Mouse (Mus musculus) myocyte (in vitro differentiated cells): ENCODE measurements around the gene Smurf1. TPM values are rescaled to one million over a fixed set of nuclear protein-coding genes. Genes with fewer than 3 reads are reported as not detected.

ENCODE experiments used
- H3K27me3 ChIP-seq: one replicate; pipeline ENCODE4 v1.6.1; 2011; ENCODE audit not compliant: control insufficient read depth, insufficient read depth, insufficient read length
- H3K36me3 ChIP-seq: one replicate; pipeline ENCODE4 v1.6.1; 2011; ENCODE audit not compliant: control insufficient read depth, insufficient read depth
- H3K4me2 ChIP-seq: one replicate; pipeline ENCODE4 v1.6.1; 2011; ENCODE audit warnings: low read depth, control low read depth
- H3K4me3 ChIP-seq: one replicate; pipeline ENCODE4 v1.5.1; 2011; ENCODE audit warnings: mild to moderate bottlenecking, control low read depth, moderate library complexity
- H3K79me2 ChIP-seq: one replicate; pipeline ENCODE4 v1.6.1; 2011; ENCODE audit not compliant: control insufficient read depth, insufficient read depth
- H3ac ChIP-seq: one replicate; pipeline ENCODE4 v1.6.1; 2011; ENCODE audit not compliant: control insufficient read depth, insufficient read length
- CEBPB ChIP-seq: IDR thresholded peaks from 2 replicates; pipeline ENCODE4 v1.6.1; 2011; ENCODE audit warnings: mild to moderate bottlenecking, moderate library complexity; ENCODE audit not compliant: poor library complexity, insufficient read depth, severe bottlenecking
- E2F4 ChIP-seq: IDR thresholded peaks from one replicate; pipeline ENCODE4 v1.6.1; 2011; ENCODE audit warnings: mild to moderate bottlenecking, control low read depth, moderate library complexity; ENCODE audit not compliant: insufficient read depth
- MAX ChIP-seq: IDR thresholded peaks from one replicate; pipeline ENCODE4 v1.6.1; 2011; ENCODE audit warnings: low read depth, mild to moderate bottlenecking, control low read depth
- MYOD1 ChIP-seq, 3 experiments: IDR thresholded peaks; one replicate each; pipeline ENCODE4 v1.6.1; 2011; ENCODE audit warnings: control low read depth in 2 of 3, low read depth in 2 of 3, mild to moderate bottlenecking in 2 of 3, moderate library complexity in 1 of 3; ENCODE audit not compliant: insufficient read length in 2 of 3, control insufficient read depth in 1 of 3
- MYOG ChIP-seq, 3 experiments: IDR thresholded peaks; one replicate each; pipeline ENCODE4 v1.6.1; 2011; ENCODE audit warnings: control low read depth in 2 of 3, low read depth in 2 of 3, mild to moderate bottlenecking in 2 of 3; ENCODE audit not compliant: insufficient read length in 2 of 3, control insufficient read depth in 1 of 3, insufficient read depth in 1 of 3
- POLR2A ChIP-seq: IDR thresholded peaks from one replicate; pipeline ENCODE4 v1.6.1; 2011; ENCODE audit warnings: low read depth, mild to moderate bottlenecking, control low read depth, moderate library complexity; ENCODE audit not compliant: insufficient read length
- POLR2AphosphoS2 ChIP-seq: IDR thresholded peaks from one replicate; pipeline ENCODE4 v1.6.1; 2011; ENCODE audit warnings: low read depth, control low read depth; ENCODE audit not compliant: insufficient read length
- REST ChIP-seq: IDR thresholded peaks from one replicate; pipeline ENCODE4 v1.6.1; 2011; ENCODE audit warnings: mild to moderate bottlenecking, control low read depth, moderate library complexity; ENCODE audit not compliant: insufficient read depth, insufficient read length
- SRF ChIP-seq: IDR thresholded peaks from one replicate; pipeline ENCODE4 v1.6.1; 2011; ENCODE audit warnings: low read depth; ENCODE audit not compliant: control insufficient read depth, insufficient read length
- TCF12 ChIP-seq: IDR thresholded peaks from one replicate; pipeline ENCODE4 v1.6.1; 2011; ENCODE audit warnings: mild to moderate bottlenecking, control low read depth; ENCODE audit not compliant: poor library complexity, insufficient read depth, severe bottlenecking
- TCF3 ChIP-seq: IDR thresholded peaks from one replicate; pipeline ENCODE4 v1.6.1; 2011; ENCODE audit warnings: low read depth, control low read depth; ENCODE audit not compliant: insufficient read length
- USF1 ChIP-seq: IDR thresholded peaks from one replicate; pipeline ENCODE4 v1.6.1; 2011; ENCODE audit warnings: low read depth, mild to moderate bottlenecking, control low read depth, moderate library complexity
- polyA plus RNA-seq: library from polyadenylated mRNA; unstranded; fragments of >200 nt; fragmentation: generic; extraction: Trizol; gene quantifications from one replicate; pipeline ENCODE4 v1.2.1, GENCODE M21; 2012; ENCODE audit warnings: missing spikeins

Gene Smurf1
- polyA plus RNA-seq, 1 experiment = 32.9 TPM

- TF ChIP-seq CEBPB = no peak
- TF ChIP-seq TCF12 = no peak
- TF ChIP-seq TCF3 = no peak
- TF ChIP-seq MAX = no peak
- no peak for TF ChIP-seq SRF
- TF ChIP-seq E2F4 = no peak
- TF ChIP-seq USF1 = no peak
- peak; percentile 22 for TF ChIP-seq POLR2A
- peak; percentile 55 for TF ChIP-seq POLR2AphosphoS2
- TF ChIP-seq MYOG (IDR thresholded peaks at IDR 0.05; ENCODE audit: control insufficient read depth in 1 of 3, insufficient read depth in 1 of 3, insufficient read length in 2 of 3, low read depth in 2 of 3) = no peak
- TF ChIP-seq MYOD1 (IDR thresholded peaks at IDR 0.05; ENCODE audit: control insufficient read depth in 1 of 3, insufficient read length in 2 of 3, low read depth in 2 of 3) = no peak
- TF ChIP-seq REST = no peak
- no peaks in the 10 kb centered on the region for H3K36me3 ChIP-seq
- no peak overlapping the region for H3ac ChIP-seq
- no peaks in the 10 kb centered on the region for H3K27me3 ChIP-seq
- no peak overlapping the region for H3K4me3 ChIP-seq
- H3K79me2 ChIP-seq = no peaks in the 10 kb centered on the region
- H3K4me2 ChIP-seq = no peak overlapping the region
Measured at GRCm38 (mm10) chr5:144875892-144876291, 89.8 kb downstream of the Smurf1 start.

- H3K4me2 ChIP-seq = no peak overlapping the region
- H3K36me3 ChIP-seq = no peaks in the 10 kb centered on the region
- no peak overlapping the region for H3K4me3 ChIP-seq
- no peak overlapping the region for H3ac ChIP-seq
- TF ChIP-seq POLR2A = no peak
- TF ChIP-seq USF1 = no peak
- no peak for TF ChIP-seq MYOG (IDR thresholded peaks at IDR 0.05; ENCODE audit: control insufficient read depth in 1 of 3, insufficient read depth in 1 of 3, insufficient read length in 2 of 3, low read depth in 2 of 3)
- TF ChIP-seq MYOD1 (IDR thresholded peaks at IDR 0.05; ENCODE audit: control insufficient read depth in 1 of 3, insufficient read length in 2 of 3, low read depth in 2 of 3) = no peak
- no peak for TF ChIP-seq CEBPB
- TF ChIP-seq E2F4 = no peak
- TF ChIP-seq POLR2AphosphoS2 = no peak
- no peak for TF ChIP-seq SRF
- TF ChIP-seq REST = no peak
- no peak for TF ChIP-seq TCF3
- no peak for TF ChIP-seq MAX
- TF ChIP-seq TCF12 = no peak
- no peaks in the 10 kb centered on the region for H3K27me3 ChIP-seq
- H3K79me2 ChIP-seq = no peaks in the 10 kb centered on the region
Measured at GRCm38 (mm10) chr5:144875227-144875626, 90.4 kb downstream of the Smurf1 start.

GRCm38 (mm10) chr5:144872867-144873266, 92.8 kb downstream of the Smurf1 start:
- H3K79me2 ChIP-seq = no peaks in the 10 kb centered on the region
- no peak overlapping the region for H3ac ChIP-seq
- H3K27me3 ChIP-seq = no peaks in the 10 kb centered on the region
- H3K4me2 ChIP-seq = no peak overlapping the region
- TF ChIP-seq POLR2AphosphoS2 (no peak), POLR2A (no peak), SRF (no peak), TCF3 (no peak), MYOG (IDR thresholded peaks at IDR 0.05; ENCODE audit: control insufficient read depth in 1 of 3, insufficient read depth in 1 of 3, insufficient read length in 2 of 3, low read depth in 2 of 3) (no peak), REST (no peak), USF1 (no peak), MAX (no peak), CEBPB (no peak), E2F4 (no peak), MYOD1 (IDR thresholded peaks at IDR 0.05; ENCODE audit: control insufficient read depth in 1 of 3, insufficient read length in 2 of 3, low read depth in 2 of 3) (no peak), TCF12 (no peak)
- H3K4me3 ChIP-seq = no peak overlapping the region
- H3K36me3 ChIP-seq = no peaks in the 10 kb centered on the region

- no peaks in the 10 kb centered on the region for H3K27me3 ChIP-seq
- H3K79me2 ChIP-seq = no peaks in the 10 kb centered on the region
- no peak for TF ChIP-seq POLR2AphosphoS2
- no peak overlapping the region for H3K4me3 ChIP-seq
- no peak overlapping the region for H3ac ChIP-seq
- H3K36me3 ChIP-seq = no peaks in the 10 kb centered on the region
- no peak overlapping the region for H3K4me2 ChIP-seq
Measured at GRCm38 (mm10) chr5:144872326-144872725, 93.3 kb downstream of the Smurf1 start.

GRCm38 (mm10) chr5:144871775-144872174, 93.9 kb downstream of the Smurf1 start:
- H3K79me2 ChIP-seq = no peaks in the 10 kb centered on the region
- no peaks in the 10 kb centered on the region for H3K36me3 ChIP-seq
- H3K4me3 ChIP-seq = no peak overlapping the region

More at GRCm38 (mm10) chr5:144871775-144872174, 93.9 kb downstream of the Smurf1 start:
- no peak overlapping the region for H3ac ChIP-seq
- TF ChIP-seq MYOG (IDR thresholded peaks at IDR 0.05; ENCODE audit: control insufficient read depth in 1 of 3, insufficient read depth in 1 of 3, insufficient read length in 2 of 3, low read depth in 2 of 3) = no peak
- no peak for TF ChIP-seq POLR2AphosphoS2
- TF ChIP-seq E2F4 = no peak
- TF ChIP-seq TCF3 = no peak
- TF ChIP-seq MAX = no peak
- no peaks in the 10 kb centered on the region for H3K27me3 ChIP-seq
- H3K4me2 ChIP-seq = no peak overlapping the region
